In genomic region chr4:153368620-153369159, GRCm38 (mm10) we compare ENCODE assay signal across 19 mouse cellular contexts.
DNase-seq lines count a peak whose midpoint lies in the region; ATAC-seq lines count a peak whose summit lies in the region.
"Had no signal": no experiment of that assay in that cellular context is flagged by ENCODE, and none has a peak within 500 bp of the region (broad histone marks: within the 10 kb centered on the region; RNA-seq: fewer than 3 reads in every experiment).

No protein-coding gene starts in this region.

- no peak overlapping the region for H3K9ac ChIP-seq in midbrain, embryonic 13.5 days (replicated peaks)
- no peak overlapping the region for H3K9ac ChIP-seq in midbrain, embryonic 11.5 days (ENCODE audit: low read length)
- no peak overlapping the region for H3K9ac ChIP-seq in embryonic facial prominence, embryonic 13.5 days
- H3K9ac ChIP-seq: liver, embryonic 12.5 days; lung, embryonic 14.5 days had no signal

- H3K4me3 ChIP-seq in midbrain, embryonic 13.5 days (replicated peaks) = no peak overlapping the region
- no peak overlapping the region for H3K4me3 ChIP-seq in midbrain, embryonic 11.5 days (ENCODE audit: low read depth, low read length)
- no peak overlapping the region for H3K4me3 ChIP-seq in embryonic facial prominence, embryonic 13.5 days
- H3K4me3 ChIP-seq: liver, embryonic 12.5 days had no signal

- H3K4me1 ChIP-seq in midbrain, embryonic 13.5 days (replicated peaks) = 0 out of 2 replicates have a peak, but pooled peaks cover 2% of the 10 kb centered on the region
- H3K4me1 ChIP-seq in midbrain, embryonic 11.5 days (ENCODE audit: control insufficient read depth, insufficient read depth, low read length) = no peaks in the 10 kb centered on the region
- peaks cover 10% of the 10 kb centered on the region for H3K4me1 ChIP-seq in embryonic facial prominence, embryonic 13.5 days
- H3K4me1 ChIP-seq: liver, embryonic 12.5 days had no signal

- no peak for ATAC-seq in midbrain, embryonic 13.5 days
- no peak for ATAC-seq in midbrain, embryonic 11.5 days (ENCODE audit: low FRiP score)
- peak; percentile 60 for ATAC-seq in embryonic facial prominence, embryonic 13.5 days (ENCODE audit: insufficient number of reproducible peaks, insufficient read depth, low FRiP score, low TSS enrichment, low read depth)
- ATAC-seq: liver, embryonic 12.5 days had no signal

- H3K9me3 ChIP-seq in midbrain, embryonic 13.5 days = no peaks in the 10 kb centered on the region
- no peaks in the 10 kb centered on the region for H3K9me3 ChIP-seq in midbrain, embryonic 11.5 days (ENCODE audit: control insufficient read depth, low read length)
- no peaks in the 10 kb centered on the region for H3K9me3 ChIP-seq in embryonic facial prominence, embryonic 13.5 days
- H3K9me3 ChIP-seq: liver, embryonic 12.5 days had no signal

- no peak overlapping the region for H3K4me2 ChIP-seq in midbrain, embryonic 13.5 days (replicated peaks)
- no peak overlapping the region for H3K4me2 ChIP-seq in midbrain, embryonic 11.5 days
- peak overlapping the region; percentile 43 for H3K4me2 ChIP-seq in embryonic facial prominence, embryonic 13.5 days
- H3K4me2 ChIP-seq: liver, embryonic 12.5 days; lung, embryonic 14.5 days had no signal

- H3K36me3 ChIP-seq in midbrain, embryonic 13.5 days = no peaks in the 10 kb centered on the region
- H3K36me3 ChIP-seq in midbrain, embryonic 11.5 days (ENCODE audit: control insufficient read depth, insufficient read depth, low read length) = no peaks in the 10 kb centered on the region
- no peaks in the 10 kb centered on the region for H3K36me3 ChIP-seq in embryonic facial prominence, embryonic 13.5 days
- H3K36me3 ChIP-seq: liver, embryonic 12.5 days had no signal

- WGBS in midbrain, embryonic 13.5 days = 70% methylated on average over 10 of the region's 10 CpGs
- WGBS in midbrain, embryonic 11.5 days = 74% methylated on average over 10 of the region's 10 CpGs
- 17% methylated on average over 10 of the region's 10 CpGs for WGBS in embryonic facial prominence, embryonic 13.5 days

- DNase-seq in midbrain, embryonic 11.5 days (ENCODE audit: low spot score, missing footprints) = no peak
- peak; percentile 42 for DNase-seq in hindlimb bud, embryonic 11.5 days (ENCODE audit: extremely low spot score, low read depth, low spot score)
- no peak for DNase-seq in frontal cortex, adult 2 months (ENCODE audit: extremely low spot score in 1 of 2, low spot score in 1 of 2)
- DNase-seq in left cerebral cortex, adult 11 months (ENCODE audit: low spot score) = no peak
- DNase-seq in layer of hippocampus, adult 11-12 months (ENCODE audit: low spot score) = no peak
- DNase-seq: adrenal gland, postnatal 36 days; cerebellum, adult 9-11 months; embryo, embryonic 11 days; gastrocnemius, postnatal 10 days; kidney, adult 11 months; kidney, postnatal 10 days; layer of hippocampus, adult 9-11 months; lung, embryonic 14.5 days; midbrain, embryonic 14.5 days; spleen, adult 18-20 months; thymus, adult 2 months had no signal

- 0 out of 2 replicates have a peak overlapping the region, but pooled peaks have one; percentile 30 for H3K27ac ChIP-seq in midbrain, embryonic 13.5 days
- H3K27ac ChIP-seq in midbrain, embryonic 11.5 days (ENCODE audit: low read depth, low read length) = no peak overlapping the region
- peak overlapping the region; percentile 74 for H3K27ac ChIP-seq in embryonic facial prominence, embryonic 13.5 days
- H3K27ac ChIP-seq: liver, embryonic 12.5 days had no signal

- no peaks in the 10 kb centered on the region for H3K27me3 ChIP-seq in midbrain, embryonic 13.5 days
- no peaks in the 10 kb centered on the region for H3K27me3 ChIP-seq in midbrain, embryonic 11.5 days (ENCODE audit: control insufficient read depth, insufficient read depth, low read length)
- H3K27me3 ChIP-seq in embryonic facial prominence, embryonic 13.5 days = peaks cover 47% of the 10 kb centered on the region
